Mouse (Mus musculus): ENCODE data around the gene Emc7. TPM values are rescaled to one million over a fixed set of nuclear protein-coding genes. Genes with fewer than 3 reads are reported as not detected.

Emc7 gene
- polyA plus RNA-seq, 1 experiment = 15.0 TPM

GRCm38 (mm10) chr2:112503978-112504377 is 49.2 kb downstream of the Emc7 start:
- H3K4me3 ChIP-seq (ENCODE audit: insufficient read depth, poor library complexity, severe bottlenecking) = no peak overlapping the region
- no peaks in the 10 kb centered on the region for H3K27me3 ChIP-seq (ENCODE audit: control insufficient read depth, insufficient read depth, insufficient read length)
- H3K36me3 ChIP-seq (ENCODE audit: control insufficient read depth, insufficient read depth) = no peaks in the 10 kb centered on the region
- peaks cover 3% of the 10 kb centered on the region for H3K79me2 ChIP-seq (ENCODE audit: control insufficient read depth, insufficient read depth)
- TF ChIP-seq USF1 (IDR thresholded peaks at IDR 0.05; ENCODE audit: low read depth) = no peak
- no peak for TF ChIP-seq MAX (IDR thresholded peaks at IDR 0.05)
- TF ChIP-seq FOSL1 (IDR thresholded peaks at IDR 0.05; ENCODE audit: insufficient read depth, low read length, poor library complexity, severe bottlenecking) = no peak
- no peak for TF ChIP-seq MYOD1 (IDR thresholded peaks at IDR 0.05; ENCODE audit: control insufficient read depth, insufficient read length, low read depth)
- peaks cover 4% of the 10 kb centered on the region for H3K79me3 ChIP-seq (ENCODE audit: low read depth)
- H3ac ChIP-seq (ENCODE audit: control insufficient read depth, insufficient read length, low read depth) = no peak overlapping the region

- no peaks in the 10 kb centered on the region for H3K36me3 ChIP-seq (ENCODE audit: control insufficient read depth, insufficient read depth)
- H3ac ChIP-seq (ENCODE audit: control insufficient read depth, insufficient read length, low read depth) = no peak overlapping the region
- no peaks in the 10 kb centered on the region for H3K27me3 ChIP-seq (ENCODE audit: control insufficient read depth, insufficient read depth, insufficient read length)
- H3K4me3 ChIP-seq (ENCODE audit: insufficient read depth, poor library complexity, severe bottlenecking) = no peak overlapping the region
- no peak for TF ChIP-seq MYOG (IDR thresholded peaks at IDR 0.05; ENCODE audit: control insufficient read depth, extremely low read depth, insufficient read length)
- no peak for TF ChIP-seq MAX (IDR thresholded peaks at IDR 0.05)
- no peak for TF ChIP-seq USF1 (IDR thresholded peaks at IDR 0.05; ENCODE audit: low read depth)
- TF ChIP-seq FOSL1 (IDR thresholded peaks at IDR 0.05; ENCODE audit: insufficient read depth, low read length, poor library complexity, severe bottlenecking) = no peak
- TF ChIP-seq CEBPB (IDR thresholded peaks at IDR 0.05; ENCODE audit: low read depth) = no peak
- no peak for TF ChIP-seq CTCF (IDR thresholded peaks at IDR 0.05; ENCODE audit: control insufficient read depth, insufficient read depth, insufficient read length)
- TF ChIP-seq MYOD1 (IDR thresholded peaks at IDR 0.05; ENCODE audit: control insufficient read depth, insufficient read length, low read depth) = no peak
- H3K79me3 ChIP-seq (ENCODE audit: low read depth) = peaks cover 8% of the 10 kb centered on the region
- H3K79me2 ChIP-seq (ENCODE audit: control insufficient read depth, insufficient read depth) = no peaks in the 10 kb centered on the region
Observed at GRCm38 (mm10) chr2:112506841-112507435, 52.1 kb downstream of the Emc7 start.

GRCm38 (mm10) chr2:112507444-112507843 is 52.6 kb downstream of the Emc7 start:
- TF ChIP-seq CEBPB (IDR thresholded peaks at IDR 0.05; ENCODE audit: low read depth) (no peak), MAX (IDR thresholded peaks at IDR 0.05) (no peak), USF1 (IDR thresholded peaks at IDR 0.05; ENCODE audit: low read depth) (no peak), MYOG (IDR thresholded peaks at IDR 0.05; ENCODE audit: control insufficient read depth, extremely low read depth, insufficient read length) (no peak), FOSL1 (IDR thresholded peaks at IDR 0.05; ENCODE audit: insufficient read depth, low read length, poor library complexity, severe bottlenecking) (no peak), MYOD1 (IDR thresholded peaks at IDR 0.05; ENCODE audit: control insufficient read depth, insufficient read length, low read depth) (no peak), CTCF (IDR thresholded peaks at IDR 0.05; ENCODE audit: control insufficient read depth, insufficient read depth, insufficient read length) (no peak)
- peaks cover 8% of the 10 kb centered on the region for H3K79me3 ChIP-seq (ENCODE audit: low read depth)
- no peak overlapping the region for H3K4me3 ChIP-seq (ENCODE audit: insufficient read depth, poor library complexity, severe bottlenecking)
- no peaks in the 10 kb centered on the region for H3K79me2 ChIP-seq (ENCODE audit: control insufficient read depth, insufficient read depth)
- no peaks in the 10 kb centered on the region for H3K36me3 ChIP-seq (ENCODE audit: control insufficient read depth, insufficient read depth)
- H3ac ChIP-seq (ENCODE audit: control insufficient read depth, insufficient read length, low read depth) = no peak overlapping the region
- no peaks in the 10 kb centered on the region for H3K27me3 ChIP-seq (ENCODE audit: control insufficient read depth, insufficient read depth, insufficient read length)

- peaks cover 8% of the 10 kb centered on the region for H3K79me3 ChIP-seq (ENCODE audit: low read depth)
- no peak overlapping the region for H3ac ChIP-seq (ENCODE audit: control insufficient read depth, insufficient read length, low read depth)
- H3K36me3 ChIP-seq (ENCODE audit: control insufficient read depth, insufficient read depth) = no peaks in the 10 kb centered on the region
- TF ChIP-seq MYOG (IDR thresholded peaks at IDR 0.05; ENCODE audit: control insufficient read depth, extremely low read depth, insufficient read length) (no peak), MAX (IDR thresholded peaks at IDR 0.05) (no peak), USF1 (IDR thresholded peaks at IDR 0.05; ENCODE audit: low read depth) (no peak), FOSL1 (IDR thresholded peaks at IDR 0.05; ENCODE audit: insufficient read depth, low read length, poor library complexity, severe bottlenecking) (no peak)
- no peak overlapping the region for H3K4me3 ChIP-seq (ENCODE audit: insufficient read depth, poor library complexity, severe bottlenecking)
- H3K79me2 ChIP-seq (ENCODE audit: control insufficient read depth, insufficient read depth) = no peaks in the 10 kb centered on the region
- no peaks in the 10 kb centered on the region for H3K27me3 ChIP-seq (ENCODE audit: control insufficient read depth, insufficient read depth, insufficient read length)
Observed at GRCm38 (mm10) chr2:112510140-112510539, 55.3 kb downstream of the Emc7 start.

GRCm38 (mm10) chr2:112513036-112513435 is 58.2 kb downstream of the Emc7 start:
- Histone ChIP-seq H3K27me3 (ENCODE audit: control insufficient read depth, insufficient read depth, insufficient read length) (no peaks in the 10 kb centered on the region), H3K4me3 (ENCODE audit: insufficient read depth, poor library complexity, severe bottlenecking) (no peak overlapping the region), H3K79me2 (ENCODE audit: control insufficient read depth, insufficient read depth) (no peaks in the 10 kb centered on the region), H3K79me3 (ENCODE audit: low read depth) (peaks cover 8% of the 10 kb centered on the region), H3K36me3 (ENCODE audit: control insufficient read depth, insufficient read depth) (no peaks in the 10 kb centered on the region), H3ac (ENCODE audit: control insufficient read depth, insufficient read length, low read depth) (no peak overlapping the region)
- TF ChIP-seq MYOG (IDR thresholded peaks at IDR 0.05; ENCODE audit: control insufficient read depth, extremely low read depth, insufficient read length) (no peak), CEBPB (IDR thresholded peaks at IDR 0.05; ENCODE audit: low read depth) (no peak), FOSL1 (IDR thresholded peaks at IDR 0.05; ENCODE audit: insufficient read depth, low read length, poor library complexity, severe bottlenecking) (no peak), MYOD1 (IDR thresholded peaks at IDR 0.05; ENCODE audit: control insufficient read depth, insufficient read length, low read depth) (no peak), USF1 (IDR thresholded peaks at IDR 0.05; ENCODE audit: low read depth) (no peak), CTCF (IDR thresholded peaks at IDR 0.05; ENCODE audit: control insufficient read depth, insufficient read depth, insufficient read length) (no peak)

GRCm38 (mm10) chr2:112516728-112517127 is 61.9 kb downstream of the Emc7 start:
- H3K79me3 ChIP-seq (ENCODE audit: low read depth) = no peaks in the 10 kb centered on the region
- H3K4me3 ChIP-seq (ENCODE audit: insufficient read depth, poor library complexity, severe bottlenecking) = no peak overlapping the region

More at GRCm38 (mm10) chr2:112516728-112517127, 61.9 kb downstream of the Emc7 start:
- H3K36me3 ChIP-seq (ENCODE audit: control insufficient read depth, insufficient read depth) = no peaks in the 10 kb centered on the region
- H3K79me2 ChIP-seq (ENCODE audit: control insufficient read depth, insufficient read depth) = no peaks in the 10 kb centered on the region
- no peak overlapping the region for H3ac ChIP-seq (ENCODE audit: control insufficient read depth, insufficient read length, low read depth)
- no peak for TF ChIP-seq MAX (IDR thresholded peaks at IDR 0.05)
- no peak for TF ChIP-seq MYOD1 (IDR thresholded peaks at IDR 0.05; ENCODE audit: control insufficient read depth, insufficient read length, low read depth)
- TF ChIP-seq CEBPB (IDR thresholded peaks at IDR 0.05; ENCODE audit: low read depth) = no peak
- no peak for TF ChIP-seq FOSL1 (IDR thresholded peaks at IDR 0.05; ENCODE audit: insufficient read depth, low read length, poor library complexity, severe bottlenecking)
- TF ChIP-seq USF1 (IDR thresholded peaks at IDR 0.05; ENCODE audit: low read depth) = no peak
- no peak for TF ChIP-seq MYOG (IDR thresholded peaks at IDR 0.05; ENCODE audit: control insufficient read depth, extremely low read depth, insufficient read length)
- no peak for TF ChIP-seq CTCF (IDR thresholded peaks at IDR 0.05; ENCODE audit: control insufficient read depth, insufficient read depth, insufficient read length)
- no peaks in the 10 kb centered on the region for H3K27me3 ChIP-seq (ENCODE audit: control insufficient read depth, insufficient read depth, insufficient read length)
